Mouse (Mus musculus): Measurements from ENCODE around the gene Nox1.

DNA sequence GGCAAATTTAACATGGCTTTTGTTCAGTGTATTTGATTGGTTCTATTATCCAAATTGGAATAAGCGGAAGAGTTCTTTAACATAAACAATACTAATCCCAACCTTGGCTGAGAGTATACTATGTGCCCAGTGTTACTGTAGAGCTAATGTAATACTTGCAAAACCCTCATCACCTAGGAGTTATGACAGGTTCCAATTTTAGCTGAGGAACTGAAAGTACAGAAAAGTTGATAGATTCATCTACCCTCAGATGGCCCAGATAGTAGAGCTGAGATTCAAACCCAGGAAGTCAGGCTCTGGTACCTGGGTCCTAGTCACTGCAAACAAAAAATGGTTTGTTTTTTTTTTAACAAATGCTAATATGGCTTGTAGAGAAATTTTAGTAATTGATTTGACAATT lies 51.2 kb downstream of the Nox1 start:
- TF ChIP-seq POLR2A (IDR thresholded peaks at IDR 0.05; ENCODE audit: low read depth, low read length): no peak
- TF ChIP-seq CTCF (IDR thresholded peaks at IDR 0.05; ENCODE audit: extremely low read depth, insufficient read depth, insufficient read length, insufficient replicate concordance): no peak

Data from spleen, adult 2 months (tissue).